Mouse (Mus musculus) v-Abl transformed pro-B cells (cell line): Measurements from ENCODE around the gene Sh3rf1.

Experiments used
- in situ Hi-C, 2 experiments: fragments of 400-800 bp; cut with MboI; formaldehyde crosslinking; loops; one replicate each; pipeline ENCODE4 v1.15.1; 2025; ENCODE audit not compliant: unreplicated experiment in 2 of 2

Sh3rf1 gene

DNA sequence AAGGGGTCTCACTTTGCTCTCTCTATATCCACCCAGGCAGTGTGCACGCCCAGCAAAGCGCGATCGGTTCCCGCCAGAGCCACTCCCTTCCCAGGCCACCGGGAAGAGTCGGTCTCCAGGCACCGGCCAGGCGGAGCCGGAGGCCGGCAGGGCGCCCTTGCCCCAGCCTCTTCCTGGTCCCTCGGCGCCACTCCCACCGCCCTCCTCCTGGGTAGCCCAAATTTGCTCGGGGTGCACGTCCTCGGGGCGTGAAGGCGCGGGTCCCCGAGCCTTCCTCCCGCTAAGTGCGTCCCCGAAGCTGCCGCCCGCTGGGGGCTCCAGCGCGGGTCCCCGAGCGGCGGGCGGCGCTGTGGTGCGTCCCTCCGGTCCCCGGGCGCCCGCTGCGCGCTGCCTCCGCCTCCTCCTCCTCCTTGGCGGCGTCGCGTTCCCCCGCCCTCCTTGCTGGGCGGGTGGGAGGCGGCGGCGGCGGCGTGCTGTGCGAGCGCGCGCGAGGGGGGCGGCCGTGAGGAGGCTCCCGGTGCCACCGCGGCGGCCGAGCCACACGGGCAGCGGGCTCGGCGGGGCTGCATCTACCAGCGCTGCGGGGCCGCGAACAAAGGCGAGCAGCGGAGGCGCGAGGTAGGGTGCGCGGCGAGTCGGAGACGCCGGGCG is at the start of gene Sh3rf1:
Sh3rf1 (plus strand) TSS at position 144 of the 651 bp plus-strand sequence.
- in situ Hi-C loops: loop anchor here (5.0 to 10.0 kb wide), 3 partner anchors 229 to 263 kb away; partner anchors contain the start of genes Cbr4 (in 1 of the 2) and Nek1 (in 1 of the 2)

DNA sequence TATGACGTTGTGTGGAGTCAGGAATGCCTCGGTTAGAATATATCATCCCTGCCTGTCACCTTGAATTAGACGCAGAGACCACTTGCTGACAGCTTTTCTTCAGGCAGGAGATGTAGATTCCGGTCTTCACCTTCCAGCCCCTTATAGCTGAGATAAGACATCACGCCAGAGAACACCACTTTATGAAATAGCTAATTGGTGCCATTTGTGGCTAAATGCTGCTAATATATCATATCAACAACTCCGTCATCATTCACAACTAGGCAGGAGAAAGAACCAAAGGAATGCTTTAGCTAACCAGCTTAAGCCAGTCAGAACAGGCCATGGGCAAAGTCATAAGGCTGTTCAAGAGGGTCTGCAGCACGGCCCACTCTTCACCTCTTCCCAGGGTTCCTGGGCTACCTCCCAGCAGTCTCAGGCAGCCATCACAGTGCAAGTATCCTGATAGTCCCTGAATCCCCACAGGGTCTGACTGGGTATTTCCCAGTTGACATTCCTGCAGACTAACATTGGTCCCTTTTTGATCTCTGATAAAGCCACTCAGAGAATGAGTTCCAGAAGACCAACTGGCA is 49.7 kb upstream of the Sh3rf1 start:
- in situ Hi-C loops: no loop called here

DNA sequence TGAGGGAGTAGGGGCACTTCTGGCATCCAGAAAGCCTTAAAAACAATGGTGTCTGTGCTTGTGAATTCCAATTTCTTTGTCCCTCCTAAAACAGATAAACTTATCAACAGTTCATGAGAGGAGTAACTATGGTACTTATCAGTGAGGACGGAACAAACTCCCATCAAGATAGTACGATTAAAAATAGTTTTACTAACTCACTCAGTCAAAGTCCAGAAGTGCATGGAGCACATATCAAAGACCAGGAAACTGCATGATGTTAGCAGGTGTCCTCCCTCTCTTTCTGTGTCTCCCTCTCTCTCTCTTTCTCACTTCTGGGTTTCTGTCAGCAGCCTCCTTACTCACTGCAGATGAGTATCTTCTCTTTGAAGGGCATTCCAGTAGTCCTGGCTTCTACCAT is 47.8 kb upstream of the Sh3rf1 start:
- in situ Hi-C loops: no loop called here

DNA sequence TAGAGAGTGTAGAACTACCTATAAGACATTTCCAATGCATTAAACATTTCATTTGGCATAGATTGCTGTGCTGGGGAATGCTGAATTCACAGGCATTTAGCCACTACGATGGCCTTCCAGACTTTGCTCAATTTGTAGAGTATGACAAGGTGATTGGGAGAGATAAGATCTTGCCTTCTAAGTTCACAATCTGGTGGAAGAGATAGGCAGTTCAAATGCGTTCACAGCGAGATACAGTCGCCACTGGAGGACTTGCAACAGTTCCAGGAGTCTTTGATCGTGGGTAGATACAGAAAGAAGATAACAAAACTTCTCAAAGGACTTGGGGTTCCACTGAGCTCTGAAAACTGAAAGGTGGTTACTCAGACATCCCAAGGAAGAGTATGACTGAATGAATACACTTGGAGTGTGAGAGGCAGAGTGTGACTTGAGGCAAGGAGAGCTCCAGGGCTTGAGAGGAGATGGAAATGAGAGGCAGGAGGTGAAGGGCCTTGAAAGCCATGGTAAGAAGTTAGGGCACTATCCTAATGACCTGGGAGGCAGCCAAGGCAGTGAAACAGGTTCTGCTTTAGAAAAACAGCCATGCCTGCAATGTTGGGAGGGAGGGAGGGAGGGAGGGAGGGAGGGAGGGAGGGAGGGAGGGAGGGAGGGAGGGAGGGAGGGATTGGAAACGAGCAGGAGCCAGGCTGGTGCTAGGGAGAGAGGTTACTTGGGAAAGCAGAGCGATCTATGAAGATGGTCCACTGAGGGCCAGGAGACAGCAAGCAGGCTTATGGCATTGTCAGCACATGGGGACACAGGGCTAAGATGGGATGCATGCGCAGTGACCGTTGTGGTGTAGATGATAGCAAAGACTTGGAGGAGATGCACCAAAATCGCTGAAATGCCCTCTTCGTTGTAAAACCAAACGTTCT is 45.7 kb upstream of the Sh3rf1 start:
- in situ Hi-C loops: no loop called here

DNA sequence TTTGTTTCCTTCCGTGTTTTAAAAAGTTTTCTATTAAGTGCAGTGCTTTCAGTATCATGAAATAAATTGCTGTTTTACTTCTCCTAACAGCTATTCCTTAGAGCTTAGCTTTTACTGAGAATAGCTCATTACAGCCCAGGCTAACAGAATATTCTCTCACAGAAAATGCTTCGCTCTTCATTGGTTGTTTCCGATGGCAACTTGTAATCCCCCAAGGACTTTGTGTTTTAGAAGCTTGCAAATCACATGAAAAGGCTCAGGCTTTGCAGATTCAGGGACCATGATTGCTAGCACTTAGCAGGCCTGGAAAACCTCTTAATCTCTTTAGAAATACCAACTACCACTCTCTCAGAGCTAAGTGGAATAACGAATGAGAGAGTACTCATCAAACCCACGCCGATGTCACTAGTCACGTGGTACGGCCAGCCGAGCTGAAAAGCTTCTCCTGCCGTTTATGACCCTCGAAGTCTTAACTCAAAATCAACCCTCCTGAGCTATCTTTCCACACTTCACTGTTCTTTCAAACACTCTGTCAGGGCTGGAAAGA is 45.0 kb upstream of the Sh3rf1 start:
- in situ Hi-C loops: no loop called here

DNA sequence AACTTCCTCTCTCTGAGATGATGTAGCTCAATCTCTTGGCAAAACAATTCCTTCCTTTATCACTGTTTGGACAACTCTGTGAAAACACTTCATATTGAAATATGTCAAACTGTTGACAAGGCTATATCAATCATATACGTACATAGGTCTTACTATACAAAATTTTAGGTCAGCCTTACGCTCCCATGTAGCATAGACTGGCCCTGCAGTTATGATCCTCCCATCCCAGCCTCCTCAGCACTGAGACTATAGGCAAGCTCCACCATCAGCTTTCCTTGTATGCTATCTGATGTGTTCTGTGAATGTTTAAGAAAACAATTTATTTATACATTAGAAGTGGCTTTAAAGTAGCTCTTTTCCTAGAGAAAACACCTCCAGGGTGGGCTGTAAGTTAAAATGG is 42.1 kb upstream of the Sh3rf1 start:
- in situ Hi-C loops: no loop called here

DNA sequence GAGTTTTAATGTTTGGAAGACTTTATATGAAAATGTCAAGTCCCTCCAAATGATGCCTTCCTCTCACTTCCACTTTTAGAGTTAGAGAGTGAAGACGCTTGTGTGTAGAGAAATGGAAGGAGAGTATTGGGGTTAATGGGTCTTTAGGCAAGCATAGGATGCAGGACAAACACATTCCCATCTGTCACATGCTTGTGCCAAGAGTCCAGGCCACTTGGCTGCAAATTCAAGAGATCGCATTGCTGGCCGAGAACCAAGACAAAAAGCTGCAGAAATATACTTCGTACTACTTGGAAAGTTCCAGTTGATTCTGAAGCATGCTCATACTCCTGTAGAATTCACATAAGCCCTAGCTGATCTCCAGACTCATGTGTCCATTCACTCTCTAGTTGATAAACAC is 41.7 kb upstream of the Sh3rf1 start:
- in situ Hi-C loops: no loop called here

DNA sequence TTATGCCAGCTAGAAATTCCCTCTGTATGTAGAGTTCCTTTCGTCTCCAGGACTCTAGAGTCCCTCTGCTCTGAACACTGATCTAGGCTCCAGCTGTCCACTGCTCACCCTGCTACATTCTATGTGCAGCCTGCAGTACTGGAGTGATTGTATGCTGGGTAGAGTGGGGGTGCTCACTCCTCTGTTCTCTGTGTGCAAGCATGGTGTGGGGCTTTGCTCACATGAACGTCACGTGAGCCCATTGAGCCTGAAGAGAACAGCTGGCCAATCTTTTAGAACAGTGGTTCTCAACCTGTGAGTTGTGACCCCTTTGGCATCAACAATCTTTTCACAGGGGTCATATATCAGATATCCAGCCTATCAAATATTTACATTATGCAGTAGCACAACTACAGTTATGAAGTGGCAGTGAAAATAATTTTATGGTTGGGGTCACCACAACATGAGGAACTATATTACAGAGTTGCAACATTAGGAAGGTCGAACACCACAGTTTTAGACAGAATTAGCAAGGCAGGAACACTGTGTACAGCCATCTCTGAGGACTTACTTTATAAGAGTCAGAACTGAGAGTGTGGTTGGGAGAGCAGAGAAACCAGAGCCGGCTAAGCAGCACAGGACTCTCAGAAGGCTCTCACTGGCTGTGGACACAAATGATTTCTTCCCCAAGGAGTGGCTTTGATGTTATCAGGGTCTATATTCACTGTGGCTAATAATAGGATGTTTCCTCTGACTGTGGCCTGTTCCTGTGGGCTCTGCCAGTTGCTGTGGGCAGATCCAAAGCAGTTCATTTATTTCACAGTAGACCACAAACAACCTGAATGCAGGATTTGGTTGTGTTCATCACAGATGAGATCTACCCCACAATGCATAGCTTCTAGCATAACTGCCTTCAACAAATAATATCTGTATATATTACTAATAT is 38.1 kb upstream of the Sh3rf1 start:
- in situ Hi-C loops: no loop called here

DNA sequence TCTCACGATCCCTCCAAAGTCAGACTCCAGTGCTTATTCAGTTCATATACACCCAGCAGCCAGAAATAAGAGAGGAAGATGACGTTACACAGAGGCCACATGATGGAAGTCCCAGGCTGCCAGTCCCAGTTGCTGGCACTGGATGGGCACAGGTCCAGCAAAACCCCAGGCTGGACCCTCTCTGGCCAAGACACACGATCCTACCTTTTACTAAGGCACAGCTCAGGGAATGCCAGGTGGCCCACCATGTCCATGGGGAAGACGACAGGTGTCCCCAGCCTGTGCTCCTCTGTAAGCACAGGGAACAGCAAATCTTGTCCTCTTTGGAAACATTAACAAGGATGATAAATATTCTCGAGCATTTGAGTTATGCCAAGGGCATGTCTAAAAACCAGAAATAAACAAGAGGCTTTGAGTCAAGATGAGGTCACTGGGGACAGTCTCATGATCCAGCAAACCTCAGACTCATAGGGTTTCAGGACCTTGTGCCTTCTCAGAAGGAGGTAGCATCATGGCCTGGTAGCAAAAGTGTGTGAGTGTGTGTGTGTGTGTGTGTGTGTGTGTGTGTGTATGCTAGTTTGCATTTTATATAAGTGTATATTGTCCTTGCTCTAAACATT is 29.3 kb upstream of the Sh3rf1 start:
- in situ Hi-C loops: no loop called here

DNA sequence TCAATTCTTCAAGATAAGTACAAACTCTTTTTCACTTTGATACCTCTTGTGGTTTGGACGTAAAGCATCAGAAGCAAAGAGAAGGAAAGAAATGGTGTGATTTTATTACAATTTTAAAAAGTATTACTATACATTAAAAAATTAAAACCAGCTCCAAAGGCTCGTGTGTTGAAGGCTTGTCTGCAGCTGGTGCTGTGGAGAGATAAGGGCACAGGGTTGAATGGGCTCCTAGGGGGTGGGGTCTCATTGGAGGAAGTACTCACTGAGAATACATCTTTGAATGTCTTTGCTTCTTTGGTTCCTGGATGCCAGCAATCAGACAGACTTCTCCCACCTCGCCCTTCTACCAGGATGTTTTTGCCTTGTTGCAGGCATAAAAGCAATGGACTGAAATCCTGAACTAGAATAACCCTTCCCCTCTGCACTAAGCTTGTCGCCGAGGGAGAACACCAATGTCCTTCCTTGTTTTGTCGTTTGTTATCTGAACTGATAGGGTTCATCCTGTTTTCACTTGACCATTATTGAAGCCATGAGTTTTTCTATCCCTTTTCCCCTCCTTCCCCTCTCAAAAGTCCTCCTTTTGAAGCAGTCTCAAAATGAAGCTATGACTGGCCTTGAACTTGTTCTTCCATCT is 23.3 kb upstream of the Sh3rf1 start:
- in situ Hi-C loops: no loop called here

DNA sequence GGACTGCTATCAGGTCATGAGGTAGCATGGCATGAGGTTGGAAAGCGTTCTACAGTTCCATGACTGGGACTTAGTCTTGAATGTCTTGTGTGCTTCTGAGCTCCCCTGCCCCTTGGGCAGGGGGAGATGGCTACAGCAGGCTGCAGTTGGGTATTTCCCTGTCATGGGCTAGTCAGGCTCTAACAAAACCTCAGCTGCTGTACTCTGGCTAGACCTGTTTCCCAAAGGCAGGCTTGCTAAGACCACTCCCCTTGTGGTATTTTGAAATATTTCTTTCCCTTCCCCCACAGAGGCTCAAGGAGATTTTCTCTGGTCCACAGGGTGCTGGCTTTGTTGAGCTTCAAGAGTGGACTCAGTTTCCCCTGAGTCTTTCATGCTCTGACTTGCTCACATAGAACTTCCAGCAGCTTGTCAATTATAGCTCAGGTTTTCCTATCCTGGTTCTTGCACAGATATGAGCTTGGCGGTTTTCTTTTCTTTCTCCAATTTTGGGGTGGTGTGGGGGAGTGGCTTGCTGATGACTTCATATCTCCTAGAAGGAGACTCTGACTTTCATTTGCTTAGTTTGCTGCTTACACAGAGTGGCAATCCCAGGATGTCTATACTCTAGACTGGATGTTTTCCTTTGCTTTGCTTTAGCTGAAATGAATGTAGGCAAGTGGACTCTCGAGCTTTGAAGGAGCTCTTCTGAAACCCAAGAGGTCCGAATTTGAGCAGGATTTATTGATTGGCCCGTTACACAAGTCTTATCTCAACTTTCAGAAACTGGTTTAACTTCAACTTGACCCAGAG is 20.4 kb upstream of the Sh3rf1 start:
- in situ Hi-C loops: no loop called here

DNA sequence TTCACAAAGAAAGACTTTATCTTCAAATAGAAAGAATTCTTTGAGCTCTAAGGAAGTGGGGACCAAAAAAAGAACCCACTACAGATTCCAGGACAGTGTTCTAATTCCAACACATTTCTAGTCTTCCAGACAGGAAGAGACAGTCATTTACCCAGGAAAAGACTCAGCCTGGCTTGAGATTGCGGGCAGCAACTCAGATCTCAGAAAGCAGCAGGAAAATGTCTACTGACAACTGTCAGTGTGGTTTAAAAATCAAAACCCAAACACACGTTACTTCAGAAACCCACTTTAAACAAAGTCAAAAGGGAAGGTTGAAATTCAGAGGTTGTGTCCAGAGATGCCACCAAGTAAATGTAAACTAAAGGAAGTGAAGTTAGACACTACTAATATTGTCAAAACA is 16.8 kb upstream of the Sh3rf1 start:
- in situ Hi-C loops: no loop called here

DNA sequence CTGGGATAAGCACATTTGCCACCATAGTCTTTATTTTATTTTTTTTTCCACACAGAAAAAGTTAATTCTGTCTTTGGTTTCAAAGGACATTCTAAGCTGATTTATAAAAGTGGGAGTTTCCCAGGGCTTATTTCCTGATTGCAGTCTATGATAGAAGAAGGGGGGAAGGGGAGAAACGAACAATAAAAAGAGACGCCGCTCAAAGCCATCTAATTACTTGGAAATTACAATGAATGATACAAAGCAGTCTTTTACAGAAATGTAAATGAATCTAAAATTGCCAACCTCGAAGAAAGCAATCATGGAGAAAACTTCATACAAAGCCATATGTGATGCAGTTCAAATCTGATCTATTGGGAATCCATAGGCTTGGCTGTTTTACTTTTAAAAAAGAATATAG is 16.0 kb upstream of the Sh3rf1 start:
- in situ Hi-C loops: no loop called here

DNA sequence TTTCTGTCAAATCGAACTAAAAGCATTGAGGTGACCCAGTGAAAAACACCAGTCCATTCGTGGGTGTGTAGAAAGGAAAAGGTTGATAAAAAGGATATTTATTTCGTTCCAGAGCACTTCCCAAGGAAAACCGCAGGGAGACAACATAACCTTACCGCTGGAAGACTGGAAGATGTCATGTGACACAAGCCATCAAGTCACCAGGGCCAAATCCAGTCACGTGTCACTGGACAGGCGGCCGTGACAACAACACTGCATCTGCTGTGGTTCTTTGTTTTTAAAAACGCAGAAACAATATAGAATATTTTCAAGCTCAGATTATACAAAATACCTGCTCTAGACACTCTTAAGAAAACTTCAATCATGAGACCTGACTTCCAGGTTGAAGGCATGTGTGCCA is 15.0 kb upstream of the Sh3rf1 start:
- in situ Hi-C loops: no loop called here

DNA sequence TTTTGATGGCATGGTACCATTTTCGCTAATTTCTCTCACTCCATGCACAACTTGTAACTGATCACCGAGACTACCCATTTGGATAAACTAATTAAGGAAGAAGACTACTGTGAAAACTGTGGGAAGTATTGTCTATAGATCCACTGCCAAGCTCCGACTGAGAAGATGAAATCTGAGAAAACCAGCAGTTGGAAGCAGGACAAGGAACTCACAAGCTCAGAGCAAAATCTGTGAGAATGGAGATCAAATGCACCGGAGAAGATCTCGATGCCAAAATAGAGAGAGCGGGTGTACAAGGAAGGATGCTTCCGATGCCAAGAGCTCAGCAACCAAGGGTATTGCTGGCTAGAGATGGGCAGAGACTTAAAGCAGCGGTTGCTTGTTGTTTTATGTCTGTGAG is 12.8 kb upstream of the Sh3rf1 start:
- in situ Hi-C loops: no loop called here

DNA sequence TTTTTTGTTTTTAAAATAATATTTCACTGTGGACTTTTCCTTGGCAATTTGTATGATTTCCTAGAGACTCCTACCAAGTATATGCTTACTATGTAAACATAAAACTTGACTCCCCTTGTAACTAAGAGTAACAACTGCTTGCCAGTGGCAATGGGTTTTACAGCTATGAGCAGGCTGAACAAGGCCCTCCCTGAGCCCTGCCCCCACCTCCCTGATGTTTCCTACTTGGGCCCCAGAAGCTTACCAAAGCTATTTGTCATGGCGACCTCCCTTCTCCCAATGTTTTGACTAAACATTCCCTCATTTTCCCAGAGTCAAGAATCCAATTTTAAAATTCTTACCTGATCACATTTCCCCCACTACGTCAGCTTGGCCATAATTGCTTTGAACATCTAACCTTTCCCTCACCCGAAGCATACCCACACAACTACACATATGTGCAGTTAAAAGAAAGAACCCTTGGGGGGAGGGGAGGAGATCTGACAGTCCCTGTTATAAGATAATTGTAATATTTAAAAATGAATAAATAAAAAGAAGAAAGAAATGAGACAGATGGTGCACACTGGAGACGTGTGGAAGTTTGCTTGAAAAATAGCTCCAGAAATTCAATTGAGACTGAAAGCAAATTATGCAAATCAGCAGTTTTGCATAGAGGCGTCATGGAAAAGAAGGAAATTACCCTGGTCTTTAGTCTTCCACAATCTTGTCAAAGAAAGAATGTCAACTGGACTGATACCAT is 8.4 kb upstream of the Sh3rf1 start:
- in situ Hi-C loops: no loop called here

DNA sequence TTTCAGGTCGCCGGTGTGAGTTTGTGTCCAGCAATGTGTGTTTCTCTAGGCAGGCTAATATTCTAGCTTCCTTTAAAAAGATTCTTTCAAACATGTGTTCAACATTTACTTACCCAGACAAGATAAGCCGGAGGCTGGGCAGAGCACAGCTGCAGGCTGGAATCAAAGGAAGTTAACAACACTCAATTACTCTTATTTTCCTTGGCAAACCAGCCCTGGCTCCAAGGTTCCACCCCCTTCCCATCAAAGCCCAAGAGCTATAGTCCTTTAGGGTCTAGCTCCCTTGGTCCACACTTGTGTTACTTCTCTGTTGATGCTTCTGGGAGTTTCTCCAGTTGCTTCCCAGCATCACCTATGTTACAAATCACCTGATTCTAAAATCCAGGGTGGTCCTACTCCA is 6.7 kb upstream of the Sh3rf1 start:
- in situ Hi-C loops: no loop called here

DNA sequence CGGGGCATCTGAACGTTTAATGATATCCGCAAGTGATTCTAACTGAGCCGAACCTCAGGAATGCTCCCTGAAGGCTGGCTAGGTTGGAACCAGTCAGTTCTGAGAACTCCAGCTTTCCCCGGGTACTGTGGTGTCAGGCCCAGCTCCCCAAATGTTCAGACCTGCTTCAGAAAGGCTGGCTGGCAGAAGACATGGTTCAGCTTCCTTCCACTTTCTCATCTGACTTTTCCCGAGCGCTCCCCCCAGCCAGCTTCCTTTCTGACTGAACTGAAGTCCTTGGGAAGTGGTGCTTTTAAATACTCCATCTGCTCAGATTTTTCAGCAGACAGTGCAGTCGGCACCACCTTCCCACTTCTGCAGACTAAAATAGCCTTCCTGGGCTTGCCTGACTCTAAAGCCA is 6.2 kb upstream of the Sh3rf1 start:
- in situ Hi-C loops: no loop called here
